Mouse (Mus musculus) spleen, adult 2 months (tissue): Measurements from ENCODE around the gene Aatk.

Source experiments
- CTCF ChIP-seq: fragments of 200-500 bp; IDR thresholded peaks from 2 replicates; pipeline ENCODE4 v1.5.1; 2011; ENCODE audit warnings: mild to moderate bottlenecking, inconsistent platforms; ENCODE audit not compliant: insufficient read depth, insufficient read length, insufficient replicate concordance; ENCODE audit errors: extremely low read depth
- POLR2A ChIP-seq: fragments of 200-500 bp; IDR thresholded peaks from 2 replicates; pipeline ENCODE4 v1.6.1; 2011; ENCODE audit warnings: low read depth, low read length, inconsistent platforms

GRCm38 (mm10) chr11:120017011-120017410, 30.0 kb downstream of the Aatk start:
- no peak for TF ChIP-seq POLR2A
- no peak for TF ChIP-seq CTCF
